Mouse (Mus musculus) neural tube, embryonic 13.5 days (tissue): ENCODE measurements around the gene Hadhb. TPM values are rescaled to one million over a fixed set of nuclear protein-coding genes. Genes with fewer than 3 reads are reported as not detected.

Experiments
- ATAC-seq: fragments of 200-750 bp; cut with Nextera tagmentation; 2 replicates; pipeline ENCODE4 v1.8.0; 2017; ENCODE audit warnings: low read depth, mild to moderate bottlenecking, moderate TSS enrichment, moderate library complexity
- H3K27ac ChIP-seq: fragments of 300-500 bp; sonication (generic); replicated peaks from 2 replicates; pipeline ENCODE4 v1.5.1; 2015; ENCODE audit warnings: moderate library complexity, mild to moderate bottlenecking, inconsistent platforms
- H3K27me3 ChIP-seq: fragments of 300-500 bp; sonication (generic); 2 replicates; pipeline ENCODE4 v1.6.1; 2015; ENCODE audit warnings: mild to moderate bottlenecking, inconsistent platforms
- H3K36me3 ChIP-seq: fragments of 300-500 bp; sonication (generic); 2 replicates; pipeline ENCODE4 v1.6.1; 2015; ENCODE audit warnings: mild to moderate bottlenecking, inconsistent platforms
- H3K4me1 ChIP-seq: fragments of 300-500 bp; sonication (generic); replicated peaks from 2 replicates; pipeline ENCODE4 v1.6.1; 2015; ENCODE audit warnings: inconsistent platforms
- H3K4me2 ChIP-seq: fragments of 300-500 bp; sonication (generic); 2 replicates; pipeline ENCODE4 v1.6.1; 2015; ENCODE audit warnings: inconsistent platforms, mild to moderate bottlenecking, moderate library complexity
- H3K4me3 ChIP-seq: fragments of 300-500 bp; sonication (generic); 2 replicates; pipeline ENCODE4 v1.5.1; 2015; ENCODE audit warnings: mild to moderate bottlenecking, inconsistent platforms
- H3K9ac ChIP-seq: fragments of 300-500 bp; sonication (generic); 2 replicates; pipeline ENCODE4 v1.6.1; 2015; ENCODE audit warnings: moderate library complexity, mild to moderate bottlenecking, inconsistent platforms
- H3K9me3 ChIP-seq: fragments of 300-500 bp; sonication (generic); 2 replicates; pipeline ENCODE4 v1.6.1; 2016; ENCODE audit warnings: inconsistent platforms
- WGBS: fragments of 180-500 bp; shearing (Covaris S2); methylation state at CpG from one replicate; pipeline ENCODE4 v1.1.7; 2015; 5-methylcytosine and 5-hydroxymethylcytosine counted together
- polyA plus RNA-seq: library from polyadenylated mRNA; unstranded; fragments of >200 nt; fragmentation: Nextera tagmentation; extraction: Ambion mirVana; gene quantifications from 2 replicates; pipeline ENCODE4 v1.2.1, GENCODE M21; 2015

Hadhb gene
- polyA plus RNA-seq, 1 experiment from 2014 or later: 81.2 TPM

- H3K4me3 ChIP-seq: peak overlapping the region; percentile 50
- peak overlapping the region; percentile 75 for H3K4me2 ChIP-seq
- H3K9ac ChIP-seq: peak overlapping the region; percentile 69
- no peaks in the 10 kb centered on the region for H3K9me3 ChIP-seq
- peaks cover 48% of the 10 kb centered on the region for H3K4me1 ChIP-seq
- ATAC-seq: peak; percentile 86
- H3K36me3 ChIP-seq: peaks cover 39% of the 10 kb centered on the region
- 2% methylated on average over 103 of the region's 103 CpGs for WGBS
- H3K27ac ChIP-seq: no peak overlapping the region
- peaks cover 33% of the 10 kb centered on the region for H3K27me3 ChIP-seq
Observed at GRCm38 (mm10) chr5:30113881-30114760, 40.9 kb upstream of the Hadhb start.

GRCm38 (mm10) chr5:30114761-30115140 lies 40.3 kb upstream of the Hadhb start:
- peak; percentile 4; the same call in 1 of the 2 replicates for ATAC-seq
- H3K36me3 ChIP-seq: peaks cover 46% of the 10 kb centered on the region

DNA sequence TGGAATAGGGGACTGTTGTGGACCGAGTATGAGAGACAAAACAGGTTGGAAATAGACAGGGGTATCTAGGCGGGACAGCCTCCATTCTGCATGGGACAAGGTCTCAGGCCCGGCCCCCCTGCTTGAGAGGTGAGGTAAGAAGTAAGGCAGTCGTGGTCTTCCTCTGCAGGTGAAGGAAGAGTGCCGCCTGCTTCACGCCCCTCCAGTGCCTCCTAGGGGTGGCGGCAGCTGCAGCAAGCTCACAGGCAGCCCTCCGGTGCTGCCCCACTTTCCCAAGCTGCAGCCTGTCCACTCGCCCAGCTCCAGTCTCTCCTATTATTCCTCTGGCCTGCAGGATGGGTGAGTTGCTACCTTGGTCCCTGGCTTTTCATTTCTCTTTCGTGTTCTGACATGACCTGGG lies 39.3 kb upstream of the Hadhb start:
- Histone ChIP-seq H3K27me3 (peaks cover 33% of the 10 kb centered on the region), H3K9me3 (no peaks in the 10 kb centered on the region), H3K9ac (no peak overlapping the region), H3K4me2 (no peak overlapping the region), H3K4me3 (no peak overlapping the region), H3K4me1 (peaks cover 33% of the 10 kb centered on the region), H3K36me3 (peaks cover 55% of the 10 kb centered on the region), H3K27ac (no peak overlapping the region)
- ATAC-seq: no peak
- WGBS: 20% methylated on average over 10 of the region's 10 CpGs

More at GRCm38 (mm10) chr5:30114761-30115140, 40.3 kb upstream of the Hadhb start:
- H3K27ac ChIP-seq: no peak overlapping the region
- WGBS: 2% methylated on average over 28 of the region's 28 CpGs
- H3K9me3 ChIP-seq: no peaks in the 10 kb centered on the region
- H3K4me2 ChIP-seq: peak overlapping the region; percentile 75
- peaks cover 33% of the 10 kb centered on the region for H3K27me3 ChIP-seq
- peak overlapping the region; percentile 50 for H3K4me3 ChIP-seq
- peak overlapping the region; percentile 69 for H3K9ac ChIP-seq
- H3K4me1 ChIP-seq: peaks cover 43% of the 10 kb centered on the region

- no peak overlapping the region for H3K27ac ChIP-seq
- H3K4me1 ChIP-seq: peaks cover 17% of the 10 kb centered on the region
- ATAC-seq: no peak
- H3K4me3 ChIP-seq: no peak overlapping the region
- H3K4me2 ChIP-seq: no peak overlapping the region
- peaks cover 18% of the 10 kb centered on the region for H3K27me3 ChIP-seq
- no peaks in the 10 kb centered on the region for H3K9me3 ChIP-seq
- peaks cover 70% of the 10 kb centered on the region for H3K36me3 ChIP-seq
- no peak overlapping the region for H3K9ac ChIP-seq
- 90% methylated on average over 1 of the region's 1 CpGs for WGBS
Observed at GRCm38 (mm10) chr5:30118018-30118417, 37.0 kb upstream of the Hadhb start.

DNA sequence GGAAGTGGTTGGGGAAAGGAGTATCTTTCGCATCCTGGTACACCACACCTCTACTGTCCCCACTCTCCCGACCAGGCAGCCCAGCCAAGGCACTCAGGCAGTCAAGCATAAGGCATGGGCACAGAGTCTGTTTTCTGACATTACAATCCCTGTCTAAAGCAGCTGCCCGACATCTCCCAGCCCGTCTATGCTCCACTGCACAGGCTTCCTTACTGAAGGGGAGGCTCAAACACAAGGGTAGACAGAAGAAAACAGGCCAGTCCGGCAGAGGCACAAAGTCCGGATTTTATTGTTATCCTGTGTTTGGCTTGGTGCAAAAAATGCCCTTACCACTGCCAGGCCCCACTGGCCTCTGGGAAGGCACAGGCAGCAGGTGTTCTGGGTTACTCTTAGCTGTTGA lies 35.9 kb upstream of the Hadhb start:
- WGBS: 87% methylated on average over 6 of the region's 6 CpGs
- Histone ChIP-seq H3K27me3 (peaks cover 7% of the 10 kb centered on the region; the same call in 1 of the 2 replicates), H3K27ac (no peak overlapping the region), H3K9ac (no peak overlapping the region), H3K4me2 (no peak overlapping the region), H3K9me3 (no peaks in the 10 kb centered on the region), H3K36me3 (peaks cover 81% of the 10 kb centered on the region), H3K4me3 (no peak overlapping the region), H3K4me1 (peaks cover 8% of the 10 kb centered on the region)
- no peak for ATAC-seq

GRCm38 (mm10) chr5:30120106-30120505 lies 34.9 kb upstream of the Hadhb start:
- ATAC-seq: no peak
- peaks cover 7% of the 10 kb centered on the region; the same call in 1 of the 2 replicates for H3K27me3 ChIP-seq
- H3K4me1 ChIP-seq: no peaks in the 10 kb centered on the region
- WGBS: 91% methylated on average over 7 of the region's 7 CpGs
- peaks cover 91% of the 10 kb centered on the region for H3K36me3 ChIP-seq
- H3K4me3 ChIP-seq: no peak overlapping the region
- no peak overlapping the region for H3K9ac ChIP-seq
- no peaks in the 10 kb centered on the region for H3K9me3 ChIP-seq
- H3K4me2 ChIP-seq: no peak overlapping the region
- H3K27ac ChIP-seq: no peak overlapping the region

DNA sequence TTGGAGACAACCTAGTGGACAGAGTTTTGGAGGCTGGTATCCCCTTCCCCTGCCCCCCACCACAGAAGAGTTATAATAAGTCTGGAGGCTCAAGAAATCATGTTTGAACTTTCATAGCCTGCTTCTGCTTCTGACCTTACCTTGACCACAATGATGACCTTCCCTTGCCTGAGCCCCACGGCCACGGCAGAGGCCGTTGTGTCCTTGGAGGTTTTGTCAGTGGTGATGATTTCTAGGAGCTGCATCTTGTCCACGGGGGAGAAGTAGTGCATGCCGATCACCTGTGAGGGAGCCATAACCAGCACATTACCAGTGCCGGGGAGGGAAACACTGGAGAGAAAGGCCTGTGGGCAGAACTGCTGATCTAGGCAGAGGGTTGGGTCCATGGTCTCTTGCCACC lies 32.6 kb upstream of the Hadhb start:
- ATAC-seq: no peak
- Histone ChIP-seq H3K36me3 (peaks cover 99% of the 10 kb centered on the region), H3K27ac (no peak overlapping the region), H3K4me1 (no peaks in the 10 kb centered on the region), H3K27me3 (no peaks in the 10 kb centered on the region), H3K4me2 (no peak overlapping the region), H3K4me3 (no peak overlapping the region), H3K9ac (no peak overlapping the region), H3K9me3 (no peaks in the 10 kb centered on the region)
- WGBS: 89% methylated on average over 6 of the region's 6 CpGs

DNA sequence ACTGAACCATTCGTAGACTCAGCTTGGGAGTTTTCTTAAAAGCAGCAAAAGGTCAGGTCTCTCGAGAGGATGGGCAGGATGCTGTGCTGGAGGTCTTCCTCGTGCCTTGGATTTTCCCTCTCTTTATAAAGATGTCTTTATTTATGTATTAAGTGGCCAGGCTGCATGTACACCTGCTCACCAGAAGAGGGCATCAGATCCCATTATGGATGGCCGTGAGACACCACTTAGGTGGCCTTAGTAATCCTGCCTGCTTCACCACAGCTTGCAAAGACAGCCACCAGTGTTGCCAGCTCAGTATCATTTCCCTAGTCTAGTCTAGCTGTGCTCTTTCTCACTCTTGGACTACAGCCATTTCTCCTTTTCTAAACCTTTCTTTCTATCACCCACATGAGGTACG lies 29.5 kb upstream of the Hadhb start:
- Histone ChIP-seq H3K4me2 (no peak overlapping the region), H3K36me3 (peaks cover 97% of the 10 kb centered on the region), H3K4me1 (no peaks in the 10 kb centered on the region), H3K9me3 (no peaks in the 10 kb centered on the region), H3K4me3 (no peak overlapping the region), H3K27ac (no peak overlapping the region), H3K9ac (no peak overlapping the region), H3K27me3 (no peaks in the 10 kb centered on the region)
- 44% methylated on average over 5 of the region's 5 CpGs for WGBS
- ATAC-seq: no peak

GRCm38 (mm10) chr5:30126756-30127155 lies 28.3 kb upstream of the Hadhb start:
- no peak overlapping the region for H3K27ac ChIP-seq
- H3K4me2 ChIP-seq: no peak overlapping the region

GRCm38 (mm10) chr5:30127921-30128597 lies 27.0 kb upstream of the Hadhb start:
- H3K9me3 ChIP-seq: no peaks in the 10 kb centered on the region
- H3K27me3 ChIP-seq: no peaks in the 10 kb centered on the region
- no peak overlapping the region for H3K27ac ChIP-seq
- no peak overlapping the region for H3K9ac ChIP-seq
- H3K4me1 ChIP-seq: no peaks in the 10 kb centered on the region
- no peak overlapping the region for H3K4me2 ChIP-seq
- WGBS: 96% methylated on average over 13 of the region's 13 CpGs
- no peak for ATAC-seq
- peaks cover 87% of the 10 kb centered on the region for H3K36me3 ChIP-seq
- H3K4me3 ChIP-seq: no peak overlapping the region

More at GRCm38 (mm10) chr5:30126756-30127155, 28.3 kb upstream of the Hadhb start:
- Histone ChIP-seq H3K27me3 (no peaks in the 10 kb centered on the region), H3K9ac (no peak overlapping the region), H3K9me3 (no peaks in the 10 kb centered on the region), H3K36me3 (peaks cover 92% of the 10 kb centered on the region), H3K4me3 (no peak overlapping the region), H3K4me1 (no peaks in the 10 kb centered on the region)
- 90% methylated on average over 7 of the region's 7 CpGs for WGBS
- no peak for ATAC-seq

GRCm38 (mm10) chr5:30128680-30129079 lies 26.4 kb upstream of the Hadhb start:
- WGBS: 92% methylated on average over 6 of the region's 6 CpGs
- Histone ChIP-seq H3K27me3 (no peaks in the 10 kb centered on the region), H3K4me2 (no peak overlapping the region), H3K27ac (no peak overlapping the region), H3K36me3 (peaks cover 86% of the 10 kb centered on the region), H3K9ac (no peak overlapping the region), H3K9me3 (no peaks in the 10 kb centered on the region), H3K4me3 (no peak overlapping the region), H3K4me1 (no peaks in the 10 kb centered on the region)
- ATAC-seq: no peak

DNA sequence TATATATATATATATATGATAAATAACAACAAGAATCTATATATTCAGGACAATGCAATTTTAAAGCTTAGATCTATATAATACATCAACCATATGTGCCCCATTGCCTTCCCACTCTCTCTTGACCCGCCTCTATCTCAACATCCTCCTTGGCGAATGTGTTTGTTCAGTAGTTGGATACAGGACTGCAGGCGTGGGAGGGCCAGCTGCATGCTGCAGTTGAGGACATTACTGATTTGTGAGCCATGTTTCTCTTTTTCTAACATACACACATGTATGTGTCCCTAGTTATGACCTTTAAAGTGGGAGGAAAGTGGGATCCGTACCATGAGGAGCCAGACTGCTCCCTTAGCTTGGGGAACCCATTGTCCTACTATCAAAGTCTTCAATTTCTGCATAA lies 23.8 kb upstream of the Hadhb start:
- Histone ChIP-seq H3K4me3 (no peak overlapping the region), H3K36me3 (peaks cover 83% of the 10 kb centered on the region), H3K9me3 (no peaks in the 10 kb centered on the region), H3K9ac (no peak overlapping the region), H3K4me1 (no peaks in the 10 kb centered on the region), H3K27ac (no peak overlapping the region), H3K4me2 (no peak overlapping the region), H3K27me3 (no peaks in the 10 kb centered on the region)
- 91% methylated on average over 4 of the region's 4 CpGs for WGBS
- ATAC-seq: no peak
